Mouse (Mus musculus) Muller cell, postnatal 12 days (primary cell): ENCODE measurements at regions not wholly inside any gene's neighbourhood (a gene's known extent, or its start where the extent isn't known, plus 50 kb on each side); places are given as distances from the start of the nearest gene placed in this dataset.

ENCODE experiments used
- DNase-seq: peaks from one replicate; pipeline ENCODE4 v3.0.0-alpha.2; 2015; ENCODE audit errors: inconsistent ontology term

GRCm38 (mm10) chr3:130978986-130979642 lies 131.2 kb upstream of the Lef1 start:
- DNase-seq = no peak

GRCm38 (mm10) chr3:130977921-130978700 lies 132.2 kb upstream of the Lef1 start:
- DNase-seq = no peak

- no peak for DNase-seq
Measured at GRCm38 (mm10) chr3:130976206-130976605, 134.1 kb upstream of the Lef1 start.

- DNase-seq = peak; percentile 15
Measured at GRCm38 (mm10) chr3:130975291-130975690, 135.0 kb upstream of the Lef1 start.

- no peak for DNase-seq
Measured at GRCm38 (mm10) chr3:130972126-130972525, 138.1 kb upstream of the Lef1 start.

- no peak for DNase-seq
Measured at GRCm38 (mm10) chr3:130965275-130965674, 145.0 kb upstream of the Lef1 start.

- no peak for DNase-seq
Measured at GRCm38 (mm10) chr3:130964088-130964487, 146.2 kb upstream of the Lef1 start.

GRCm38 (mm10) chr3:130963625-130964024 lies 146.6 kb upstream of the Lef1 start:
- no peak for DNase-seq

- DNase-seq = no peak
Measured at GRCm38 (mm10) chr3:130962701-130963472, 147.4 kb upstream of the Lef1 start.

- no peak for DNase-seq
Measured at GRCm38 (mm10) chr3:130962151-130962633, 148.1 kb upstream of the Lef1 start.

GRCm38 (mm10) chr3:130961704-130962103 lies 148.6 kb upstream of the Lef1 start:
- DNase-seq = no peak

GRCm38 (mm10) chr3:130955958-130956357 lies 154.3 kb upstream of the Lef1 start:
- DNase-seq = no peak

GRCm38 (mm10) chr3:130951381-130951780 lies 158.9 kb upstream of the Lef1 start:
- peak; percentile 94 for DNase-seq

GRCm38 (mm10) chr3:130950872-130951271 lies 159.4 kb upstream of the Lef1 start:
- DNase-seq = peak; percentile 95

GRCm38 (mm10) chr3:130947880-130948279 lies 162.4 kb upstream of the Lef1 start:
- no peak for DNase-seq

GRCm38 (mm10) chr3:130947277-130947606 lies 163.0 kb upstream of the Lef1 start:
- no peak for DNase-seq

- peak; percentile 88 for DNase-seq
Measured at GRCm38 (mm10) chr3:130946576-130947276, 163.5 kb upstream of the Lef1 start.

- peak; percentile 87 for DNase-seq
Measured at GRCm38 (mm10) chr3:130945861-130946449, 164.3 kb upstream of the Lef1 start.

GRCm38 (mm10) chr3:130945396-130945795 lies 164.9 kb upstream of the Lef1 start:
- no peak for DNase-seq

GRCm38 (mm10) chr3:130944241-130944640 lies 166.0 kb upstream of the Lef1 start:
- DNase-seq = no peak

GRCm38 (mm10) chr3:130942947-130943630 lies 167.2 kb upstream of the Lef1 start:
- DNase-seq = no peak
